Mouse (Mus musculus) layer of hippocampus, postnatal 14 days (tissue): ENCODE results near the gene Ypel1. TPM values are rescaled to one million over a fixed set of nuclear protein-coding genes. Genes with fewer than 3 reads are reported as not detected.
A peak's percentile ranks its signal among the peaks of the same experiment; 100 is the strongest.

Source experiments
- DNase-seq, 2 experiments: peaks; one replicate each; pipeline ENCODE4 v3.0.0; 2021 to 2022; ENCODE audit warnings: low spot score in 2 of 2, mixed read lengths in 1 of 2
- total RNA-seq, 2 experiments: library from RNA; stranded (reverse); gene quantifications; 2 replicates each; pipeline ENCODE4 v1.2.3; 2021

Ypel1 gene
- total RNA-seq, 2 experiments from 2014 or later, result 40.6 to 50.1 TPM

GRCm38 (mm10) chr16:17085636-17086035 lies 16.1 kb downstream of the Ypel1 start:
- no peak for DNase-seq

- no peak for DNase-seq
These were observed 16.7 kb downstream of the Ypel1 start for GRCm38 (mm10) chr16:17086241-17086640.

GRCm38 (mm10) chr16:17086669-17087193 lies 17.2 kb downstream of the Ypel1 start:
- DNase-seq, result no peak

- no peak for DNase-seq
These were observed 18.9 kb downstream of the Ypel1 start for GRCm38 (mm10) chr16:17088346-17088745.

GRCm38 (mm10) chr16:17096938-17097337 lies 27.4 kb downstream of the Ypel1 start:
- DNase-seq, result no peak

- DNase-seq, result peak in 1 of 2 experiments; percentile 46
These were observed 33.2 kb downstream of the Ypel1 start for GRCm38 (mm10) chr16:17102630-17103220.

GRCm38 (mm10) chr16:17104600-17104999 lies 35.1 kb downstream of the Ypel1 start:
- no peak for DNase-seq

- peak; percentile 56 to 80 for DNase-seq
These were observed 41.6 kb downstream of the Ypel1 start, which contains the start of gene Ppil2 for GRCm38 (mm10) chr16:17110771-17111743. Ppil2 (minus strand) TSS chr16:17111257.

- no peak for DNase-seq
These were observed 47.9 kb downstream of the Ypel1 start for GRCm38 (mm10) chr16:17117309-17117799.

GRCm38 (mm10) chr16:17121569-17121968 lies 52.1 kb downstream of the Ypel1 start:
- no peak for DNase-seq

- DNase-seq, result no peak
These were observed 54.8 kb downstream of the Ypel1 start for GRCm38 (mm10) chr16:17124119-17124870.

GRCm38 (mm10) chr16:17124871-17125520 lies 55.5 kb downstream of the Ypel1 start, which contains the start of gene 2610318N02Rik:
2610318N02Rik (minus strand) TSS chr16:17125167.
- DNase-seq, result peak; percentile 34 to 45

- peak in 1 of 2 experiments; percentile 49 for DNase-seq
These were observed 57.8 kb downstream of the Ypel1 start for GRCm38 (mm10) chr16:17127292-17127691.

- no peak for DNase-seq
These were observed 61.9 kb downstream of the Ypel1 start for GRCm38 (mm10) chr16:17131191-17132088.

GRCm38 (mm10) chr16:17132089-17132905 lies 62.8 kb downstream of the Ypel1 start, which contains the start of gene Sdf2l1:
Sdf2l1 (minus strand) TSS chr16:17132383.
- peak; percentile 94 to 97 for DNase-seq

- no peak for DNase-seq
These were observed 63.4 kb downstream of the Ypel1 start for GRCm38 (mm10) chr16:17132906-17133200.
